Mouse (Mus musculus) forebrain, postnatal 0 days (tissue): ENCODE data around the gene Fam168a. TPM values are rescaled to one million over a fixed set of nuclear protein-coding genes. Genes with fewer than 3 reads are reported as not detected.
"Not testable (repeated sequence)": the region's sequence is repeated elsewhere in the genome, so short reads cannot be mapped to it uniquely, and the experiment has no call there.

ENCODE experiments used
- ATAC-seq: fragments of 200-750 bp; cut with Nextera tagmentation; 2 replicates; pipeline ENCODE4 v1.8.0; 2017; ENCODE audit warnings: mild to moderate bottlenecking, moderate library complexity
- DNase-seq: peaks from one replicate; pipeline ENCODE4 v3.0.0-alpha.2; 2015
- H3K27ac ChIP-seq: fragments of 300-500 bp; sonication (generic); 2 replicates; pipeline ENCODE4 v1.5.1; 2014; ENCODE audit warnings: low read depth, mild to moderate bottlenecking, antibody characterized with exemption, low read length, moderate library complexity, mixed read lengths
- H3K27me3 ChIP-seq: fragments of 300-500 bp; sonication (generic); 2 replicates; pipeline ENCODE4 v1.6.1; 2014; ENCODE audit warnings: mild to moderate bottlenecking, low read length, mixed read lengths; ENCODE audit not compliant: insufficient read depth
- H3K36me3 ChIP-seq: fragments of 300-500 bp; sonication (generic); 2 replicates; pipeline ENCODE4 v1.6.1; 2014; ENCODE audit warnings: mild to moderate bottlenecking, moderate library complexity; ENCODE audit not compliant: insufficient read depth
- H3K4me1 ChIP-seq: fragments of 300-500 bp; sonication (generic); 2 replicates; pipeline ENCODE4 v1.6.1; 2014; ENCODE audit warnings: antibody characterized with exemption; ENCODE audit not compliant: insufficient read depth
- H3K4me2 ChIP-seq: fragments of 300-500 bp; sonication (generic); 2 replicates; pipeline ENCODE4 v1.6.1; 2014; ENCODE audit warnings: low read depth, mild to moderate bottlenecking, moderate library complexity
- H3K4me3 ChIP-seq: fragments of 300-500 bp; sonication (generic); 2 replicates; pipeline ENCODE4 v1.5.1; 2014; ENCODE audit warnings: low read depth, low read length, mixed read lengths
- H3K9ac ChIP-seq: fragments of 300-500 bp; sonication (generic); 2 replicates; pipeline ENCODE4 v1.6.1; 2014; ENCODE audit warnings: mild to moderate bottlenecking
- H3K9me3 ChIP-seq: fragments of 300-500 bp; sonication (generic); 2 replicates; pipeline ENCODE4 v1.6.1; 2016; ENCODE audit warnings: low read length
- CTCF ChIP-seq: sonication (generic); IDR thresholded peaks from 2 replicates; pipeline ENCODE4 v1.5.1; 2016; ENCODE audit warnings: antibody characterized with exemption, control low read depth, low read depth
- WGBS: fragments of 180-500 bp; shearing (Covaris S2); extraction: QIAGEN DNeasy Blood & Tissue Kit; methylation state at CpG from one replicate; pipeline ENCODE4 v1.1.7; 2014; 5-methylcytosine and 5-hydroxymethylcytosine counted together
- polyA plus RNA-seq: library from polyadenylated mRNA; unstranded; fragments of >200 nt; fragmentation: Nextera tagmentation; extraction: Ambion mirVana; gene quantifications from 2 replicates; pipeline ENCODE4 v1.2.1, GENCODE M21; 2015
- total RNA-seq: library from RNA; depleted of rRNA; stranded (reverse); fragments of >200 nt; gene quantifications from 2 replicates; pipeline ENCODE4 v1.2.3, GENCODE M21; 2014

Gene Fam168a
- total and polyA plus RNA-seq, 2 experiments from 2014 or later: 91.7 to 116 TPM

DNA sequence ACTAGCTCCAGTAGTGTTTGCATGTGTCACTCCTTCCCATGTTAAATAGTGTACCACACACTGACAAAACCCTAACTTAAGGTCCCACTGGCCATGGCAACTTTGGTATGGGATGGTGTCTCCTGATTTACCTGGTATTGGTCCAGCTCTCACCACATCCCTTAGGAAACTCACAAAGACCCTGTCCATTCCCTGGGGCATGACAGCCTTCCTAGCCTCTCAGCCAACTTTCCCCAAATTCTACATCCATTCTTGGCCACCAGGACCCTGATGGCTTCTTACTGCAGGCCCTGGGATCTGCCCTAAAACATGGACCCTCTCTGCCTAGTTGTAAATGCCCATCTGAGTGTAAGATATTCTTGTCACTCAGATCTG, 138.6 kb downstream of the Fam168a start:
- Histone ChIP-seq H3K4me2 (no peak overlapping the region), H3K27me3 (no peaks in the 10 kb centered on the region), H3K27ac (no peak overlapping the region), H3K36me3 (0 out of 2 replicates have a peak, but pooled peaks cover 3% of the 10 kb centered on the region), H3K4me1 (no peaks in the 10 kb centered on the region), H3K9ac (no peak overlapping the region), H3K9me3 (no peaks in the 10 kb centered on the region), H3K4me3 (no peak overlapping the region)
- ATAC-seq (no peak), DNase-seq (no peak)
- no peak for TF ChIP-seq CTCF

DNA sequence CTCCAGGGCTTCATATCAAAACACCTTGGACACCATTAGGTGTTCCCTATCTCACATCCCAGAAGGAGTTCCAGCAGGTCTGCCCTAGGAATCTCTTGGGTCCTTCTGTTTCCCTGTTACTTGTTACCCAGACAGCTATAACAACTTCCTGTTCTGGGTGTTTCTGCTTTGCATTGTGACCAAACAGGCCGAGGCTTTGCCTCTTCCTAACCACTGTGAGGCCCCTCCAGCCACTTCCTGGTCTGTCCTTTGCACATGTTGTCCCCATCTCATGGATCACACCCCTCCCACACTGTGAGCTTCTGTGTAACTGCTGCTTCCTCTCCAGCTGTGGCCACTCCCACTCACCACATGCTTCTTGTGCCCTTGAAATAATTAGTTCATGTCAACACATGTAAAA, 139.0 kb downstream of the Fam168a start:
- H3K9me3 ChIP-seq: no peaks in the 10 kb centered on the region
- no peak overlapping the region for H3K9ac ChIP-seq
- H3K27ac ChIP-seq: no peak overlapping the region
- 66% methylated on average over 1 of the region's 1 CpGs for WGBS
- H3K4me1 ChIP-seq: no peaks in the 10 kb centered on the region
- H3K36me3 ChIP-seq: 0 out of 2 replicates have a peak, but pooled peaks cover 3% of the 10 kb centered on the region
- ATAC-seq (no peak), DNase-seq (no peak)
- no peaks in the 10 kb centered on the region for H3K27me3 ChIP-seq
- no peak for TF ChIP-seq CTCF
- no peak overlapping the region for H3K4me3 ChIP-seq
- H3K4me2 ChIP-seq: no peak overlapping the region

DNA sequence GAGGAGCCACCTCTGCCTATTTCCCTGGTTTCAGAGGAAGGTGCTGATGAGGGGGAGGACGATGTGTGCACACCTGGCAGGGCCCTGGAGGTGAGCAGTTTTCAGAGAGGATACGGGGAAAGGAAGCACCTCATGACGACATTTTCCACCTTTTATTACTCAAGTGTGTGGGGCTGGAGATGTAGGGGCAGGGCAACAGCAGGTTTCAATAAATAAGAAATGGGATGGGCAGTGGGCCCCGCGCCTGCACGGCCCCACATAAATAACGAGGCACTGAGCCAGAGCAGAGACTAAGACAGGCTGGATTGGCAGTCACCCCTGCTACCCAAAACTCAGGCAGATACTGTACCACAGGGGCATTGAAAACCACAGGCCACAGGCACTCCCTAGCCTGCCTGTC, 139.6 kb downstream of the Fam168a start:
- not testable (repeated sequence) for H3K4me1 ChIP-seq, H3K4me3 ChIP-seq, H3K4me2 ChIP-seq, DNase-seq, H3K27me3 ChIP-seq, H3K9me3 ChIP-seq, H3K27ac ChIP-seq, ATAC-seq, H3K9ac ChIP-seq, H3K36me3 ChIP-seq
- 57% methylated on average over 7 of the region's 7 CpGs for WGBS

DNA sequence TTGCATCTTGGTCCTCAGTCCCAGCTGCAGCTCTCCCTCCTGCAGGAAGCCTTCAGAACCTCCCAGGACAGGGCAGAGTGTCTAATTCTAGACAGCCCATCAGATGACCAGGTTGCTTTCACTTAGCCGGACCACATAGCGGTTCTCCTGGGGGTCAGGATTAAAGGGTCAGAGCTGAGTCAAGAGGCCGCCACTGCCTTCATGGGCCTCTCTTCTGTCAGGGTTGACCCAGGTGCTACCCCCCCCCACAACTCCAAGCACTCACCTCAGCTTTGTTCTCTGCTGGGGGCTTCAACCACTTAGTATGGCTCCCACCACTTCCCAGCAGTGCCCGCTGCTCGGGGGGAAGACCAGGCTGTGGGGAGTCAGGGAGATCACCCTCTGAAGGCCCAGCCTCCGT, 140.7 kb downstream of the Fam168a start:
- no peaks in the 10 kb centered on the region for H3K27me3 ChIP-seq
- no peak for DNase-seq
- H3K9ac ChIP-seq: no peak overlapping the region
- no peak overlapping the region for H3K4me2 ChIP-seq
- 82% methylated on average over 6 of the region's 6 CpGs for WGBS
- no peak for ATAC-seq
- H3K36me3 ChIP-seq: no peaks in the 10 kb centered on the region
- no peak overlapping the region for H3K27ac ChIP-seq
- H3K4me3 ChIP-seq: no peak overlapping the region
- no peak for TF ChIP-seq CTCF
- H3K4me1 ChIP-seq: peaks cover 8% of the 10 kb centered on the region; the same call in 1 of the 2 replicates
- H3K9me3 ChIP-seq: no peaks in the 10 kb centered on the region

DNA sequence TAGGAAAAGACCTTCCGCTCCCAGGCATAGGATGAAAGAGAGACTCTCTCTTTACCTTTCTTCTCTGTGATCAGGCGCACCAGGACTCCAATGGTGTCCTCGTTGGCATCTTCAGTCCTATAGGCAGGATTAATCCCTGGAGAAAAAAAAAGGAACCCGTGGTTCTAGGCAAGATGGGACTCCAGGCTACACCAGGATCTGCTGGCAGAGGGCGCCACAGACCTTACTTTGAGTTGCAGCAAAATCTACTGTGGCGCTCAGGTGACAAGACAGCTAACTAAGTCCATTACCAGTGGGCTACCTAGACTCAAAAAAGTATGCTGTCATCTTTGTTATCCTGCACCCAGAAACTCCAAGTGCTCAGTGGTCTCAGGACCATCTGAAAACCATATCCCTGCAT, 142.3 kb downstream of the Fam168a start:
- 32% methylated on average over 6 of the region's 6 CpGs for WGBS
- Histone ChIP-seq H3K9me3 (no peaks in the 10 kb centered on the region), H3K4me1 (peaks cover 9% of the 10 kb centered on the region; the same call in 1 of the 2 replicates)

DNA sequence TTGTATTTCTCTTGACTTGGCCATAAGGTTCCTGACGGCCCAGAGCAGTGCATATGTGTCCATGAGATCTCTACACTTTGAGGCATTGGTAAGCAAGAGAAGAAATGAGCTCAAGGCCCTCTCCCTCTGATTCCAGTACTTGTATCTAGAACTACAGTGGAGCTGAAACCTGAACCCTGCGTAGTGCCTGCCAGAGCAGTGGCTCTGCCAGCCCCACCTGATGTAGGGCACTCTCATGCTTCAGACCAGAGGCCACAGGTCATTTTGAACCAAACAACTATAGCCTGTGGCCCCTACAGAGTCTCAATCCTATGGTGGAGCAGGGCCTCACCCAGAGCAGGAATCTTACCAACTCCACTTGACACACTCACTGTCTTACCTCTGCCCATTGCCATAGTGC, 143.1 kb downstream of the Fam168a start:
- ATAC-seq: no peak
- 87% methylated on average over 2 of the region's 2 CpGs for whole genome bisulfite sequencing
- Histone ChIP-seq H3K27ac (no peak overlapping the region), H3K9ac (no peak overlapping the region), H3K9me3 (no peaks in the 10 kb centered on the region), H3K4me2 (no peak overlapping the region), H3K4me1 (peaks cover 9% of the 10 kb centered on the region; the same call in 1 of the 2 replicates), H3K36me3 (no peaks in the 10 kb centered on the region), H3K27me3 (no peaks in the 10 kb centered on the region), H3K4me3 (no peak overlapping the region)
- no peak for DNase-seq
- no peak for TF ChIP-seq CTCF

More for the DNA sequence above, 142.3 kb downstream of the Fam168a start:
- no peaks in the 10 kb centered on the region for H3K27me3 ChIP-seq
- H3K4me2 ChIP-seq: no peak overlapping the region
- no peak overlapping the region for H3K9ac ChIP-seq
- H3K4me3 ChIP-seq: no peak overlapping the region
- DNase-seq (peak; percentile 76), ATAC-seq (no peak)
- no peak overlapping the region for H3K27ac ChIP-seq
- H3K36me3 ChIP-seq: no peaks in the 10 kb centered on the region
- peak; percentile 76 for TF ChIP-seq CTCF

DNA sequence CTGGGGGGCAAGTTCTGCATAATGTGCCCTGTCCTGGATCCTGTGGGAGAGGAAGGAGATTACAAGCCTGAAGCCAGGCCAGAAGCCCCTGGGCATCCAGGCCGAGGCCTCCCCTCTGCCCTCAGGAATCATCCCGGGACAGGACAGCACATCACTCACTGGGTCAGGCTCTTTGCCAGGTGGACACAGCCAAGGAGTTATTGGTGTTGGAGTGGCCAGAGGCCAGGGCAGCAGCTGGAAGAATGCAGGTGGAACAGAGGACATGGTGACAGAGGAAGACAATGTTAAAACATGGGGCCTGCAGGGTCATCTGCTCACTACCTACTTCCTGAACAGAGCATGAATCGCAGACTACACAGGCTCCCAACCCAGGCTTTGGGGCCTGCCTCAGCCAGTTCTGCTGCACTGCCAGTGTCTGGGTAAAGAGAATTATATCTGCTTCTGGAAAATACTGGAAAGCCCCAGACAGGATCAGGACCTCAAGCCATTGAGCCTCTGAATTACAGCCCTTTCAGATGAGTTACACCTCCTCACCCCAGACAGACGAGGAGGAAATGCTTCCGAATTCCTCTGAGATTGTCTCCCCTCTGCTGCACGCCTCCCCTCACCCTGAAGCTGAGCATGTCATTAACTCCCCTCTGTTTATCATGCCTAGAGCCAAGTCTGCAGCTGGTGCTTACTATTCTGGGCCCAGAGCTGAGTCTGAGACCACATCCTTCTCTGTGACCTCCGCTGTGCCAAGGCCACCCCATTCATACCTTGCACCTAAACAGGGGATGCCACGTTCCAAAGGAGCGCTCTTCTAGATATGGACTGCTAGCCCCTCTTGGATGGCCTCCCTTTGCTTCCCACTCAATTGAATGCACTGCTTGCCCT, 145.3 kb downstream of the Fam168a start:
- H3K4me3 ChIP-seq: no peak overlapping the region

More for the DNA sequence above, 145.3 kb downstream of the Fam168a start:
- Histone ChIP-seq H3K27me3 (no peaks in the 10 kb centered on the region), H3K27ac (peak overlapping the region; percentile 48; the same call in 1 of the 2 replicates), H3K9me3 (no peaks in the 10 kb centered on the region), H3K4me1 (peaks cover 17% of the 10 kb centered on the region; the same call in 1 of the 2 replicates), H3K4me2 (no peak overlapping the region), H3K9ac (no peak overlapping the region), H3K36me3 (no peaks in the 10 kb centered on the region)
- peak; percentile 69 for ATAC-seq
- 49% methylated on average over 9 of the region's 9 CpGs for WGBS
- DNase-seq: no peak
- TF ChIP-seq CTCF: no peak
